Mouse (Mus musculus): ENCODE data around the gene Card9. TPM values are rescaled to one million over a fixed set of nuclear protein-coding genes. Genes with fewer than 3 reads are reported as not detected.

Gene Card9
- polyA plus RNA-seq (2015; fragmentation: Illumina TruSeq; extraction: RNeasy Lipid Tissue Mini Kit (QIAGEN cat#74804); ENCODE audit: insufficient read depth, low replicate concordance): 2.3 TPM

DNA sequence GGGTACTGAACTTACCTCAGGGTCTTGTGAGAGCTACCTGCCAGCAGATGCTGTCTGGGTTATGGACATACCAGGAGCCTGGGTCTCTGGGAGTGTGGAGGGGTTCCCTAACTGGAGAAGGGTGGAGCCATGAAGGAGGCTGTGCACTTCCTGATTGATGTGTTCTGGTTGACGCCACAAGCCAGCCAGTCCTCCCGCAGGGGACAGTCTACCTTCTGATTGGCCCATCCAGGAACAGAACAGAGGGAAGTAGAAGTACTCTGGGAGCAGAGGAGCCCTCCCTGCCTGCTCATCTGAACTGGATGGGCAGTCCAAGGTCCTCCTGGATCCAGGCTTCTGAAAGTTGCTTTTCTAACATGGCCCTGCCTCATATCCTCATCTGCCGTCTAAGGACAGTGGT lies at the start of gene Card9:
Card9 (minus strand) TSS at position 147 of the 400 bp plus-strand sequence.

DNA sequence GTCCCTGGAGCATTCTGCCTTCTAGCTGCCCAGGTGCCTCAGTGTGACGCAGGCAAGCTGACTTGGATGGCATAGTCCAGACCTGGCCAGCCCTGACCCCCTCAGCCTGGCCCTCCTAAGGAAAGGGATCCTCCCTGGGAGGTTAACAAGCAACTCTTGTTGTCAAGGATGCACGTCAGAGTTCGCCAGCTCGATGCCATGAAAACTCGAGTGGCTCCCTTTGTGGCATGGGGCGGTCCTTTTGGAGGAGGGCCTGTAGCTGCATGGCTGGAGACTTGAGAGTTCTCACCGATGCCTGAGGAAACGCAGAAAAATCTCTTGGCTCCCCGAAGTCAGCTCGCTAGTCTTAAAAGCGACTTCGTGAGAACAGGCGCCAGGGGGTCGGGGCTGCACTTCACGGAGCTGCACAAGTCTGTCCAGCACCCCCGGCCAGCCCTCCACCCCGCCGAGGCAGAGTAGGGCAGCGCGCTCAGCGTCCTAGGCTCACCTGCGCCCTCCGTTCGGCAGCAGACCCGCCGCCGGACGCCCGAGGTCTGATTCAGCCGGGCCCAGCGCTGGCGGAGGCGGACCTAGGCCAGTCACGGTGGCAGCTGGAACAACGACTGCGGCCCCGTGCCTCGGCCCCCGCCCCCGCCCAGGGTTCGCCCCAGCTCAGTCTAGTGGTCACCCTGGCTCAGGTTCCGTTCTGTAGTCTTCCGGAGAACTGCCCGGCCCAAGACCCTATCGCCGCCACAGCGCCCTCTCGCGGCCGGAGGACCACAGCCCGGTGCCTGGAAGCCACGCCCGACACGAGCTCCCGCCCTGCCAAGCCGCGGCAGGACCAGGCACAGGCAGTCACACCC lies 48.0 kb upstream of the Card9 start, which contains the start of gene Inpp5e:
Inpp5e (minus strand) TSS at position 689 of the 842 bp plus-strand sequence.

DNA sequence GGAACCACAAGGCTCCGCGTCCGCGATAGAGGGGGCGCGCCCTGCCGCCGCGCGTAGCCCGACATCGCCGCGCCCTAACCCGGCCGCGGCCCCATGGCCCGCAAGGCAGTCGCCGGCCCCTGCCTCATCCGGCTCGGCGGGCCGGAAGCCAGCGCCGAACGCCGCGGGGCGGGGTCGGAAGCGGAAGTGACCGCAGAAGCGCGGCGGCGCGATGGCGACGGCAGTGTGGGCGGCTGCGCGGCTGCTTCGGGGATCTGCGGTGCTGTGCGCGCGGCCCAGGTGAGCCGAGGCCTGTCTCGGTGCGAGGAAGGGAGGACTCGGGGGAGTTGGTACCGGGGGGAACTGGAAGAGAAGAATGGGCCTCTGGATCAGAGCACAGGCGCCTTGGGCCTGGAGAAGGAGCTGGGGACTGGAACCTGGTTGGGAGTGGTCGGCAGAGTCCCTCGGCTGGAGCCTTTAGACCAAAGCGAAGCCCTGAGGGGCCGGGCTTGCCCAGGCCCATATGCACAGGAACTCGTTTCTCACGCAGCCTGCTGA lies 28.5 kb upstream of the Card9 start, which contains the start of the genes Entr1 and Pmpca:
Entr1 (minus strand) TSS at position 163 of the 537 bp plus-strand sequence.
Pmpca (plus strand) TSS at position 186 of the 537 bp plus-strand sequence.

DNA sequence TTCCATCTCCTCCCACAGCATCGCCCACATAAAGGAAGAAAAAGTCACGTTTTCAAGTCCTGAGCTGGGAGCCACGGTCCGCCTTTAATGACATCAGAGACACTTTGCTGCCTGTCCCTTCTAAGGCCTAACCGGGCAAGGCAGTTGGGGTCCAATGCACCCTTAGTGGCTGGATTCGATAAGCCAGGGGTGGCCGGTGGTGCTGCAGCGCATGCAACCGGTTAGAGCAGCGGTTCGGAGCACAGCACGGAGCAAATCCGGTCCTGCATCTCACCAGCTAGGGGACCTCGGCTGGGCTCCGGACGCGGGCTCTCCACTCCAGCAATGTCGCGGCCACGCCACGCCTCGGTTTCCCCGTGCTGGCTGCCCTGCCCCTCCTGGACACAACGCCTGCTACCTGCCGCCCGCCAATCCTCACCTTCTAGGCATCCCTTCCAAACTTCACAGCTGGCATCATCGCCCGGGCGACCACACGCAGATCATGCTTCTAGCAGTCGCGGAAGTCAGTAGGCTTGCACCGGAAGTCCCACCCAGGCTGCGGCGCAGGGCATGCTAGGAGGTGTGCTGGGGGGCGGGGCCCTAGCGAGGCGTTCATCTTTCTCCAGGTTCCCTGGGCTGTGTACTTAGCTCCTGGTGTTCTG lies 19.5 kb upstream of the Card9 start, which contains the start of gene Snapc4:
Snapc4 (minus strand) TSS at position 523 of the 641 bp plus-strand sequence.

DNA sequence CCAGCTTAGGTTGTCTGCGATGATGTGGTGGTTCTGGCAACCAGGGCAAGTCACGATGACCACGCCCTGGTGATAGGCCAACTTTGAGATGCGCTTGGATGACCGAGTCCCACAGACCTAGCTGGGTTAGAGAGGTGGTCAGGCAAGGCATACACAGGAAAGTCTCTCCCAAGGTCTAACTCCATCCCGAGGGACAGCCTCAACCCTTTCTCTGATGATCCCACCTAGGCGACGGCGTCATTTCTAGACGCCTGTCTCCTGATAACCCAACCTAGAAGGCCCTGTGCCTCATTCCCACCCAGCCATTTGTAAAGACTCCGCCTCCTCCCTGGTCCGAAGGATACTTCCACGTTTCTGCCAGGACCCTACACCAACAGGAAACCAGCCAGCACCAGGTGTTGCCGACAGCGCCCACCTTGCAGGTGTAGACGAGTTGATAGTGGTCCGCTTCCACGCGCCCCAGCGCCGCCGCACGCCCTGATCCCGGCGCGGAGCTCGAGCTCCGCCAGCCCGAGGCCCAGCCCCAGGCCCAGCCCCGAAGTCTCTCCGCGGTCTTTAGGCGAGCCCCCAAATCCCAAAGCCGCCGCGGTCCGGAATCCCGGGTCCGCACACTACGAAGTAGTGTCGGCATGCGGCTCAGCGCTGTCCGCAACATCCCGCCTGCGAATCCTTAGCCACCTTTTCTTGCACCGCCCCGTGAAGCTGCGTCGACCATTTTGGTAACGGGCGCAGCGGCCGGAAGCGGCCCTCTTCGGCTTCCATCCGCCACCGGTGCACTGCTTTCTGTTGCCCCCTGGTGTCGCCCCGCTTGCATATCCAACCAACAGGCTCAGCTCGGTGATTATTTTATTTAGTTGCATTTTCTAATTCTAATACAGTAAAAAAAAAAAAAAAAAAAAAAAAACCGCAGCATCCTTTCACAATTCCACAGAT lies 9.1 kb downstream of the Card9 start, which contains the start of gene Dnlz:
Dnlz (minus strand) TSS at position 753 of the 933 bp plus-strand sequence.

DNA sequence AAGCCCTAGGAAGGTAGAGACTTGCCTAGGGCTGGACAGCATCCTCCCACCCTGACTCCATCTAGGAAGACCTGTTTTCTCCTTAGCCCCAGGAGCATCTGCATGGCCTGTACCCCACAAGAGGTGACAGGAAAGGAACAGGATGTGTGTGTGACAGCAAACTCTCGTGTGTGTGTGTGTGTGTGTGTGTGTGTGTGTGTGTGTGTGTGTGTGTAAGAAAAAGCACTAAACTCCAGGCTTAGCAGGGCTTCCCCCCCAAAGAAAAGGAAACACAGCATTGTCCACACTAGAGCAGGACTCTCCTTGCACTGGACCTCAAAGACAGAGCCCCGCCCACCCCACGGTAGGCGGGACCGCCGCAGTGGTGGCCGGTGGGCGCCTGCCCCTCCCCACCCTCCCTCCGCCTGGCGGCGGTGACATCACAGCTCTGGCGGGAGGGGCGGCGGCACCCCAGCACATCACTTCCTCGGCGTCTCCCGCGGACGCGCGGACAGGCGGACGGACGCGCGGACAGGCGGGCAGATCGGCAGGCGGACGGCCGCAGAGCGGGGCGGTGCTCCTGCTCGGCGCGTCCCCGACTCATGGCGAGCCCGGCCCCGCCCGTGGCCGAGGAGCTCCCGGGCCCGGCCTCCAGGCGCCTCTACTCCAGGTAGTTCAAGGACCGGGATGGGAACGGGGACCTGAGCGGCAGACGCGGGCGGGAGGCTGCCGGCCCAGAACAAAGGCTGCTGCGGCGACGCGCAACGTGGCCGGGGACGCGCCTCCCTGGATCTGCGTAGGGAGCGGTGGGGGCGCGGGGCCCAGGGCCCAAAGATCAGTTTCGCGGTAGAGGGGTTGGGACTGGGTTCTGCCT lies 45.4 kb downstream of the Card9 start, which contains the start of gene Gpsm1:
Gpsm1 (plus strand) TSS at position 444 of the 853 bp plus-strand sequence.

Other genes with a start within 250 kb of the Card9 start
- 5.7 TPM for gene Nacc2, start 237.7 kb downstream of the Card9 start, polyA plus RNA-seq (2015; fragmentation: Illumina TruSeq; extraction: RNeasy Lipid Tissue Mini Kit (QIAGEN cat#74804); ENCODE audit: insufficient read depth, low replicate concordance)
- gene Lhx3, start 152.6 kb downstream of the Card9 start, polyA plus RNA-seq (2015; fragmentation: Illumina TruSeq; extraction: RNeasy Lipid Tissue Mini Kit (QIAGEN cat#74804); ENCODE audit: insufficient read depth, low replicate concordance): not detected
- 6.4 TPM for gene Qsox2, start 123.4 kb downstream of the Card9 start, polyA plus RNA-seq (2015; fragmentation: Illumina TruSeq; extraction: RNeasy Lipid Tissue Mini Kit (QIAGEN cat#74804); ENCODE audit: insufficient read depth, low replicate concordance)
- gene Ccdc187, start 66.4 kb downstream of the Card9 start, polyA plus RNA-seq (2015; fragmentation: Illumina TruSeq; extraction: RNeasy Lipid Tissue Mini Kit (QIAGEN cat#74804); ENCODE audit: insufficient read depth, low replicate concordance): not detected
- gene Gpsm1, start 45.4 kb downstream of the Card9 start, polyA plus RNA-seq (2015; fragmentation: Illumina TruSeq; extraction: RNeasy Lipid Tissue Mini Kit (QIAGEN cat#74804); ENCODE audit: insufficient read depth, low replicate concordance): 6.1 TPM
- 8.4 TPM for gene Dnlz, start 8.8 kb downstream of the Card9 start, polyA plus RNA-seq (2015; fragmentation: Illumina TruSeq; extraction: RNeasy Lipid Tissue Mini Kit (QIAGEN cat#74804); ENCODE audit: insufficient read depth, low replicate concordance)
- 54.0 TPM for gene Snapc4, start 19.7 kb upstream of the Card9 start, polyA plus RNA-seq (2015; fragmentation: Illumina TruSeq; extraction: RNeasy Lipid Tissue Mini Kit (QIAGEN cat#74804); ENCODE audit: insufficient read depth, low replicate concordance)
- 103 TPM for gene Entr1, start 28.4 kb upstream of the Card9 start, polyA plus RNA-seq (2015; fragmentation: Illumina TruSeq; extraction: RNeasy Lipid Tissue Mini Kit (QIAGEN cat#74804); ENCODE audit: insufficient read depth, low replicate concordance)
- gene Pmpca, start 28.4 kb upstream of the Card9 start, polyA plus RNA-seq (2015; fragmentation: Illumina TruSeq; extraction: RNeasy Lipid Tissue Mini Kit (QIAGEN cat#74804); ENCODE audit: insufficient read depth, low replicate concordance): 70.0 TPM
- gene Inpp5e, start 48.3 kb upstream of the Card9 start, polyA plus RNA-seq (2015; fragmentation: Illumina TruSeq; extraction: RNeasy Lipid Tissue Mini Kit (QIAGEN cat#74804); ENCODE audit: insufficient read depth, low replicate concordance): 18.7 TPM
- gene Sec16a, start 84.3 kb upstream of the Card9 start, polyA plus RNA-seq (2015; fragmentation: Illumina TruSeq; extraction: RNeasy Lipid Tissue Mini Kit (QIAGEN cat#74804); ENCODE audit: insufficient read depth, low replicate concordance): 67.4 TPM
- 6.8 TPM for gene Notch1, start 155.7 kb upstream of the Card9 start, polyA plus RNA-seq (2015; fragmentation: Illumina TruSeq; extraction: RNeasy Lipid Tissue Mini Kit (QIAGEN cat#74804); ENCODE audit: insufficient read depth, low replicate concordance)
- gene Egfl7, start 219.1 kb upstream of the Card9 start, polyA plus RNA-seq (2015; fragmentation: Illumina TruSeq; extraction: RNeasy Lipid Tissue Mini Kit (QIAGEN cat#74804); ENCODE audit: insufficient read depth, low replicate concordance): 84.4 TPM
- not detected for gene Gm20532, start 225.7 kb upstream of the Card9 start, polyA plus RNA-seq (2015; fragmentation: Illumina TruSeq; extraction: RNeasy Lipid Tissue Mini Kit (QIAGEN cat#74804); ENCODE audit: insufficient read depth, low replicate concordance)
- gene Agpat2, start 243.5 kb upstream of the Card9 start, polyA plus RNA-seq (2015; fragmentation: Illumina TruSeq; extraction: RNeasy Lipid Tissue Mini Kit (QIAGEN cat#74804); ENCODE audit: insufficient read depth, low replicate concordance): 8.3 TPM

All from spleen, adult 10 weeks (tissue).